ENCODE assay signal across 18 mouse cellular contexts in the genomic region with DNA sequence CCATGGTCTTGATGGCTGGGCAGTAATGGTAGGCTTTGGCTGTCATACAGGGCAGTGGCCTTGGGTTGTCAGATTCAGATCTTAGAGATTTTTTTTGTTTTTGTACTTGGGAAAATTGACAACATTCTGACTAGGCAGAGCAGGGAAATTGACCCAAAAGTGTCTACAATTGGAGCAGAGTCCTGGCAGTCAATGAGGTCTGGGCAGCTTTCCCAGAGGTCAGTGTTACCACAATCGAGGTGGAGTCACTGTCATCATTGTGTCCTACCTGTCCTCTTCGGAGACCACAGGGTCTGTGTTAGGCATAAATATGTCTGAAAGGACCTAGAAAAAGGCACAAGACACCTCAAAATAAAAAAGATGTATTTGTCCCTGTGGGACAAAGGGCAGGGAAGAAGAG.
"Had no signal": no experiment of that assay in that cellular context is flagged by ENCODE, and none has a peak within 500 bp of the region (broad histone marks: within the 10 kb centered on the region; RNA-seq: fewer than 3 reads in every experiment).

No protein-coding gene starts in this region.

- DNase-seq: kidney, postnatal 25 days; layer of hippocampus, postnatal 36 days; liver, embryonic 13.5 days; lung, embryonic 14.5 days; right cerebral cortex, adult 18-20 months; right cerebral cortex, postnatal 14 days; right cerebral cortex, postnatal 4 days; thymus, adult 2 months; thymus, postnatal 14 days had no signal

- H3K9ac ChIP-seq: liver, embryonic 13.5 days; lung, embryonic 14.5 days; midbrain, embryonic 12.5 days; midbrain, embryonic 15.5 days; neural tube, embryonic 12.5 days; neural tube, embryonic 15.5 days had no signal

- H3K27ac ChIP-seq: kidney, postnatal 0 days; left cerebral cortex, adult 2 months; liver, embryonic 13.5 days; macrophage; midbrain, embryonic 12.5 days; midbrain, embryonic 15.5 days; neural tube, embryonic 12.5 days; neural tube, embryonic 15.5 days; stomach, postnatal 0 days had no signal

- H3K4me2 ChIP-seq: liver, embryonic 13.5 days; lung, embryonic 14.5 days; midbrain, embryonic 12.5 days; midbrain, embryonic 15.5 days; neural tube, embryonic 12.5 days; neural tube, embryonic 15.5 days had no signal

- H3K4me3 ChIP-seq: left cerebral cortex, adult 2 months; liver, embryonic 13.5 days; midbrain, embryonic 12.5 days; midbrain, embryonic 15.5 days; neural tube, embryonic 12.5 days; neural tube, embryonic 15.5 days had no signal

- H3K9me3 ChIP-seq: liver, embryonic 13.5 days; midbrain, embryonic 12.5 days; midbrain, embryonic 15.5 days; neural tube, embryonic 12.5 days; neural tube, embryonic 15.5 days had no signal

- H3K27me3 ChIP-seq: midbrain, embryonic 15.5 days; neural tube, embryonic 15.5 days had no signal

- H3K36me3 ChIP-seq: liver, embryonic 13.5 days; midbrain, embryonic 12.5 days; midbrain, embryonic 15.5 days; neural tube, embryonic 12.5 days; neural tube, embryonic 15.5 days had no signal

- ATAC-seq: lung, postnatal 0 days; midbrain, embryonic 15.5 days had no signal
